Comparison of ENCODE assay signal across 8 mouse cellular contexts in the genomic region with DNA sequence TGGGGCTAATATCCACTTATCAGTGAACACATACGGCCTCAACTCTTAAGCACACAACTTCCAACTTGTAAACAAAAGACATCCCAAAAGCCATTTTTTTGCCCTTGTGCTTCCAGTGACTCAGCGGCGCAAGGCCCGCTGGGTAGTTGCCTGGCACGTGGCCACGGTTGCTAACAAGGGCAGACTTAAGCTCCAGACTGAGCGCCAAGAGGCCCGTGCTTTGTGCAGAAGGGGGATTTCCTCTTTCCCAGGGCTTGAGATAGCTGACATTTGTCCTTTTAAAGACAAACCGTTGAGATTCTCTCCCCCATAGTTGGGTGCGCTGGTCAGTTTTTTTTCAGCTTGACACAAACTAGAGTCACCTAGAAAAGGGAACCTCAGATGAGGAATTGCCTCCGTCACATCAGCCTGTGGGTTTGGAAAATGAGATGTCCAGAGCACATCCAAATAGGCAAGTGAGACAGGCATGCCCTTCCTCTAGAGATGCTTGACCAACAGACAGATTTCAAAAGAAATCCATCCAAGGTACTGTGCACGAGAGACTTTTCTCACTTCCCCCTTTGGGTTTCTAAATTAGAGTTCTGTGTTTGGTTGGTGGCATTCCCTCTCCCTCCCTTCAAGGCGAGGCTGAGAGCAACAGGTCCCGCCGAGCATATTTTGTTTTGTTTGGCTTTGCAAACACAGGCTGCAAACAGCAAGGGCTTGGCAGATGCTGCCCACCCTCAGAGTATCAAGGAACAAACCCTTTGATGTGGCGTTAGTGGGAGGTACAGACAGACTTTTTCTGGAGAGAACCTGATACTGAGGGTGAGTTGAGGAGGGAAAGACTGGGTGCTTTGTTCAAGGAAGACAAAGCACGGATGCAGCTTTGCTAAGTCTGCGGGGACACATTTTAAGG. TPM values are rescaled to one million over a fixed set of nuclear protein-coding genes. Genes with fewer than 3 reads are reported as not detected.
DNase-seq lines count a peak whose midpoint lies in the region; ATAC-seq lines count a peak whose summit lies in the region.

No protein-coding gene starts in this region.

- no peaks in the 10 kb centered on the region for H3K27me3 ChIP-seq in megakaryocyte, embryonic 14.5 days (replicated peaks)

- peaks cover 93% of the 10 kb centered on the region for H3K4me1 ChIP-seq in megakaryocyte, embryonic 14.5 days

- peak; percentile 87 for DNase-seq in Muller cell, postnatal 12 days (ENCODE audit: inconsistent ontology term)
- peak; percentile 62 to 63 for DNase-seq in cerebellum, postnatal 36 days
- peak; percentile 79 for DNase-seq in gastrocnemius, postnatal 14 days
- DNase-seq in left cerebral cortex, postnatal 10 days (ENCODE audit: extremely low spot score in 1 of 2, low spot score in 2 of 2): peak; percentile 73 to 94
- DNase-seq in right cerebral cortex, postnatal 36 days (ENCODE audit: low spot score in 2 of 2): peak; percentile 43
- peak; percentile 69 to 81 for DNase-seq in urinary bladder, postnatal 36 days (ENCODE audit: low spot score in 2 of 2)

- peak overlapping the region; percentile 87 for H3K4me3 ChIP-seq in megakaryocyte, embryonic 14.5 days (replicated peaks)

- H3K36me3 ChIP-seq in megakaryocyte, embryonic 14.5 days (replicated peaks; ENCODE audit: low read length): peaks cover 94% of the 10 kb centered on the region

- intact Hi-C loops in gastrocnemius, postnatal 14 days (cut with DNase I; ENCODE audit: low total_unique reads): no loop called here
- intact Hi-C loops in left cerebral cortex, postnatal 10 days (cut with DNase I): no loop called here

- no peaks in the 10 kb centered on the region for H3K9me3 ChIP-seq in megakaryocyte, embryonic 14.5 days

- peak; percentile 30 for ATAC-seq in inflammation-experienced regulatory T-cells, adult 6 months

RNA-seq across cellular contexts. Expression of gene Vwf, which starts 26.0 kb away (rescaled TPM):
- total RNA-seq in gastrocnemius, postnatal 14 days (2021): 10 to 100 TPM; 25.4 to 29.5 TPM
- under 1 TPM in 1 of 3 experiments, not detected in 2; 0.17 TPM for polyA plus RNA-seq in inflammation-experienced regulatory T-cells, adult 6 months (2017; shearing (Covaris generic))
- 10 to 100 TPM; 23.4 to 28.2 TPM for total RNA-seq in left cerebral cortex, postnatal 10 days (2021)
- polyA plus RNA-seq in megakaryocyte, embryonic 14.5 days (2012; ENCODE audit: insufficient read depth, low replicate concordance): 331 and 373 TPM in 2 replicates

Comparison
In these comparisons a context has a peak if more than half of its experiments do, and no peak if none do; other contexts are left out.
1. Peak in every context shown above with its lines: DNase-seq, ATAC-seq and H3K4me3 ChIP-seq.